Mouse (Mus musculus) gastrocnemius, postnatal 25 days (tissue): Measurements from ENCODE around the gene Fkbpl. TPM values are rescaled to one million over a fixed set of nuclear protein-coding genes. Genes with fewer than 3 reads are reported as not detected.

Experiments
- total RNA-seq, 2 experiments: library from RNA; stranded (reverse); gene quantifications; 1 replicate in 1 of 2; 2 replicates in 1 of 2; pipeline ENCODE4 v1.2.3; 2021

Fkbpl gene
- total RNA-seq, 2 experiments from 2014 or later, result 5.9 to 7.0 TPM

Other genes with a start within 250 kb of the Fkbpl start
- not detected for gene BC051142, start 245.9 kb upstream of the Fkbpl start, total RNA-seq
- gene Btnl4, start 167.4 kb upstream of the Fkbpl start, total RNA-seq, result not detected
- not detected for gene Btnl6, start 127.4 kb upstream of the Fkbpl start, total RNA-seq
- 10 to 100 TPM; 11.3 to 12.4 TPM for gene Notch4, start 80.5 kb upstream of the Fkbpl start, total RNA-seq
- 1 to 10 TPM; 2.3 to 2.6 TPM for gene Gpsm3, start 55.0 kb upstream of the Fkbpl start, total RNA-seq
- gene Pbx2, start 53.5 kb upstream of the Fkbpl start, total RNA-seq, result 10 to 100 TPM; 12.1 to 13.6 TPM
- gene Ager, start 46.9 kb upstream of the Fkbpl start, total RNA-seq, result under 1 TPM in 1 of 2 experiments, not detected in 1; 0.24 TPM
- 10 to 100 TPM; 16.4 to 19.2 TPM for gene Rnf5, start 41.1 kb upstream of the Fkbpl start, total RNA-seq
- gene Agpat1, start 40.5 kb upstream of the Fkbpl start, total RNA-seq, result 10 to 100 TPM; 53.6 to 56.9 TPM
- 1 to 10 TPM; 2.8 to 3.1 TPM for gene Egfl8, start 28.8 kb upstream of the Fkbpl start, total RNA-seq
- gene Ppt2, start 16.3 kb upstream of the Fkbpl start, total RNA-seq, result 10 to 100 TPM; 37.2 to 43.0 TPM
- gene Prrt1, start 15.2 kb upstream of the Fkbpl start, total RNA-seq, result 1 to 10 TPM in 1 of 2 experiments, under 1 TPM in 1; 0.35 to 1.5 TPM
- gene Atf6b, start 2.4 kb downstream of the Fkbpl start, total RNA-seq, result 1 to 10 TPM; 7.1 to 7.2 TPM
- gene Tnxb, start 25.8 kb downstream of the Fkbpl start, total RNA-seq, result 10 to 100 TPM; 38.3 to 50.5 TPM
- gene C4b, start 99.1 kb downstream of the Fkbpl start, total RNA-seq, result 10 to 100 TPM in 1 of 2 experiments, 1 to 10 TPM in 1; 1.1 to 22.1 TPM
- gene Cyp21a1, start 159.8 kb downstream of the Fkbpl start, total RNA-seq, result under 1 TPM in 1 of 2 experiments, not detected in 1; 0.16 TPM
- gene Stk19, start 192.2 kb downstream of the Fkbpl start, total RNA-seq, result 1 to 10 TPM; 7.0 to 7.2 TPM
- 10 to 100 TPM in 1 of 2 experiments, 1 to 10 TPM in 1; 7.6 to 10.5 TPM for gene Dxo, start 192.3 kb downstream of the Fkbpl start, total RNA-seq
- 10 to 100 TPM; 18.0 to 18.9 TPM for gene Skiv2l, start 205.4 kb downstream of the Fkbpl start, total RNA-seq
- 1 to 10 TPM; 7.7 to 8.9 TPM for gene Nelfe, start 205.6 kb downstream of the Fkbpl start, total RNA-seq
- 1 to 10 TPM in 1 of 2 experiments, under 1 TPM in 1; 0.95 to 8.2 TPM for gene Cfb, start 217.8 kb downstream of the Fkbpl start, total RNA-seq
- 1 to 10 TPM; 5.0 to 5.2 TPM for gene Zbtb12, start 234.7 kb downstream of the Fkbpl start, total RNA-seq
- not detected for gene Gm20547, start 237.3 kb downstream of the Fkbpl start, total RNA-seq